Mouse (Mus musculus) small intestine, adult 2 months (tissue): ENCODE data around the gene Itga5.

Experiments used
- CTCF ChIP-seq: fragments of 200-500 bp; IDR thresholded peaks from 2 replicates; pipeline ENCODE4 v1.5.1; 2012; ENCODE audit warnings: low read depth, mild to moderate bottlenecking, control low read depth, inconsistent platforms, low read length, moderate library complexity, mixed read lengths; ENCODE audit not compliant: insufficient replicate concordance, insufficient read length; ENCODE audit errors: extremely low read depth
- POLR2A ChIP-seq: fragments of 200-500 bp; IDR thresholded peaks from 2 replicates; pipeline ENCODE4 v1.6.1; 2012; ENCODE audit warnings: low read depth, mild to moderate bottlenecking, control low read depth, inconsistent platforms, low read length, moderate library complexity

DNA sequence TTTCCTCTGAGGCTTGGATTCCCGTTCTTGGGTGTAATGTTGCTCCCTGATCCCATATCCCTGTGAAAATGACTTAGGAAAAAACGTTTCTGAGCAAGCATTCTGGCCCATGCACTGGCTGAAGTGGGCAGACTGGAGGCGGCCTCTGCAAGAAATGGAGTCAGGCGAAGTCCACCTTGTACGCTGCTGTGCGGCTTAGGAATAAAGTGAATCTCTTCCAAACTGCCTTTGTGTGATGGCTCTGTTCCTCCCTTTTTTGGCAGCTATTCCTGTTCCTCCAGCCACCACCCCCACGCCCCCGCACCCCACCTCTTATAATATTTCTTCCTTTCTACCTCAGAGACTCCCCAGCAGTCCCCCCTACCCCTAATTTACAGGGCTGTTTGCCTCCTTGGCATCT, 66.9 kb downstream of the Itga5 start:
- TF ChIP-seq CTCF (no peak), POLR2A (no peak)
